Mouse (Mus musculus): ENCODE results near the gene Acvr2a. TPM values are rescaled to one million over a fixed set of nuclear protein-coding genes. Genes with fewer than 3 reads are reported as not detected.
"Not testable (repeated sequence)": the region's sequence is repeated elsewhere in the genome, so short reads cannot be mapped to it uniquely, and the experiment has no call there.

Gene Acvr2a
- polyA plus RNA-seq, 1 experiment, result 11.7 TPM

- Histone ChIP-seq H3K4me1 (ENCODE audit: control insufficient read depth, insufficient read depth, low read length) (no peaks in the 10 kb centered on the region), H3K9ac (ENCODE audit: low read depth, poor library complexity, severe bottlenecking) (no peak overlapping the region), H3K27ac (ENCODE audit: insufficient read depth, low read length) (no peak overlapping the region), H3K27me3 (ENCODE audit: control insufficient read depth, insufficient read depth, low read length, poor library complexity, severe bottlenecking) (no peaks in the 10 kb centered on the region), H3K4me3 (ENCODE audit: low read depth, low read length) (no peak overlapping the region), H3K36me3 (ENCODE audit: control insufficient read depth, insufficient read depth, low read length, poor library complexity, severe bottlenecking) (no peaks in the 10 kb centered on the region; the same call in 1 of the 2 replicates), H3K9me3 (replicated peaks; ENCODE audit: control insufficient read depth, insufficient read depth, low read length, poor library complexity, severe bottlenecking) (no peaks in the 10 kb centered on the region)
- TF ChIP-seq POLR2A (IDR thresholded peaks at IDR 0.05; ENCODE audit: insufficient read depth, low read length) (no peak), CTCF (IDR thresholded peaks at IDR 0.05; ENCODE audit: low read depth, low read length) (no peak)
Measured at GRCm38 (mm10) chr2:48846689-48847398, 32.9 kb downstream of the Acvr2a start.

- not testable (repeated sequence) for H3K27ac ChIP-seq (ENCODE audit: insufficient read depth, low read length); H3K9me3 ChIP-seq (replicated peaks; ENCODE audit: control insufficient read depth, insufficient read depth, low read length, poor library complexity, severe bottlenecking); H3K4me1 ChIP-seq (ENCODE audit: control insufficient read depth, insufficient read depth, low read length); H3K36me3 ChIP-seq (ENCODE audit: control insufficient read depth, insufficient read depth, low read length, poor library complexity, severe bottlenecking); H3K9ac ChIP-seq (ENCODE audit: low read depth, poor library complexity, severe bottlenecking); H3K27me3 ChIP-seq (ENCODE audit: control insufficient read depth, insufficient read depth, low read length, poor library complexity, severe bottlenecking); H3K4me3 ChIP-seq (ENCODE audit: low read depth, low read length)
Measured at GRCm38 (mm10) chr2:48865596-48865995, 51.7 kb downstream of the Acvr2a start.

- H3K27ac ChIP-seq (ENCODE audit: insufficient read depth, low read length), result no peak overlapping the region
- no peaks in the 10 kb centered on the region for H3K27me3 ChIP-seq (ENCODE audit: control insufficient read depth, insufficient read depth, low read length, poor library complexity, severe bottlenecking)
- TF ChIP-seq CTCF (IDR thresholded peaks at IDR 0.05; ENCODE audit: low read depth, low read length) (no peak), POLR2A (IDR thresholded peaks at IDR 0.05; ENCODE audit: insufficient read depth, low read length) (no peak), EP300 (IDR thresholded peaks at IDR 0.05; ENCODE audit: insufficient read depth, low read depth, low read length) (no peak)
- H3K9ac ChIP-seq (ENCODE audit: low read depth, poor library complexity, severe bottlenecking), result no peak overlapping the region
- H3K4me3 ChIP-seq (ENCODE audit: low read depth, low read length), result no peak overlapping the region
- no peaks in the 10 kb centered on the region for H3K4me1 ChIP-seq (ENCODE audit: control insufficient read depth, insufficient read depth, low read length)
- H3K36me3 ChIP-seq (ENCODE audit: control insufficient read depth, insufficient read depth, low read length, poor library complexity, severe bottlenecking), result no peaks in the 10 kb centered on the region
- no peaks in the 10 kb centered on the region for H3K9me3 ChIP-seq (replicated peaks; ENCODE audit: control insufficient read depth, insufficient read depth, low read length, poor library complexity, severe bottlenecking)
Measured at GRCm38 (mm10) chr2:48868199-48868913, 54.4 kb downstream of the Acvr2a start.

GRCm38 (mm10) chr2:48885945-48886344 lies 72.0 kb downstream of the Acvr2a start:
- no peaks in the 10 kb centered on the region for H3K4me1 ChIP-seq (ENCODE audit: control insufficient read depth, insufficient read depth, low read length)
- no peak for TF ChIP-seq EP300 (IDR thresholded peaks at IDR 0.05; ENCODE audit: insufficient read depth, low read depth, low read length)
- no peak for TF ChIP-seq POLR2A (IDR thresholded peaks at IDR 0.05; ENCODE audit: insufficient read depth, low read length)
- no peak for TF ChIP-seq CTCF (IDR thresholded peaks at IDR 0.05; ENCODE audit: low read depth, low read length)
- no peaks in the 10 kb centered on the region for H3K27me3 ChIP-seq (ENCODE audit: control insufficient read depth, insufficient read depth, low read length, poor library complexity, severe bottlenecking)
- no peak overlapping the region for H3K27ac ChIP-seq (ENCODE audit: insufficient read depth, low read length)
- no peak overlapping the region for H3K9ac ChIP-seq (ENCODE audit: low read depth, poor library complexity, severe bottlenecking)
- no peaks in the 10 kb centered on the region for H3K36me3 ChIP-seq (ENCODE audit: control insufficient read depth, insufficient read depth, low read length, poor library complexity, severe bottlenecking)
- no peaks in the 10 kb centered on the region for H3K9me3 ChIP-seq (replicated peaks; ENCODE audit: control insufficient read depth, insufficient read depth, low read length, poor library complexity, severe bottlenecking)
- H3K4me3 ChIP-seq (ENCODE audit: low read depth, low read length), result no peak overlapping the region

- Histone ChIP-seq H3K4me1 (ENCODE audit: control insufficient read depth, insufficient read depth, low read length) (no peaks in the 10 kb centered on the region), H3K36me3 (ENCODE audit: control insufficient read depth, insufficient read depth, low read length, poor library complexity, severe bottlenecking) (no peaks in the 10 kb centered on the region; the same call in 1 of the 2 replicates), H3K9me3 (replicated peaks; ENCODE audit: control insufficient read depth, insufficient read depth, low read length, poor library complexity, severe bottlenecking) (no peaks in the 10 kb centered on the region), H3K27me3 (ENCODE audit: control insufficient read depth, insufficient read depth, low read length, poor library complexity, severe bottlenecking) (no peaks in the 10 kb centered on the region), H3K4me3 (ENCODE audit: low read depth, low read length) (no peak overlapping the region), H3K9ac (ENCODE audit: low read depth, poor library complexity, severe bottlenecking) (no peak overlapping the region), H3K27ac (ENCODE audit: insufficient read depth, low read length) (no peak overlapping the region)
- TF ChIP-seq CTCF (IDR thresholded peaks at IDR 0.05; ENCODE audit: low read depth, low read length) (no peak), POLR2A (IDR thresholded peaks at IDR 0.05; ENCODE audit: insufficient read depth, low read length) (no peak), EP300 (IDR thresholded peaks at IDR 0.05; ENCODE audit: insufficient read depth, low read depth, low read length) (no peak)
Measured at GRCm38 (mm10) chr2:48895186-48895585, 81.3 kb downstream of the Acvr2a start.

- TF ChIP-seq CTCF (IDR thresholded peaks at IDR 0.05; ENCODE audit: low read depth, low read length), result no peak
- TF ChIP-seq EP300 (IDR thresholded peaks at IDR 0.05; ENCODE audit: insufficient read depth, low read depth, low read length), result no peak
- Histone ChIP-seq H3K4me1 (ENCODE audit: control insufficient read depth, insufficient read depth, low read length) (no peaks in the 10 kb centered on the region), H3K4me3 (ENCODE audit: low read depth, low read length) (no peak overlapping the region), H3K36me3 (ENCODE audit: control insufficient read depth, insufficient read depth, low read length, poor library complexity, severe bottlenecking) (peaks cover 22% of the 10 kb centered on the region), H3K9ac (ENCODE audit: low read depth, poor library complexity, severe bottlenecking) (no peak overlapping the region), H3K9me3 (replicated peaks; ENCODE audit: control insufficient read depth, insufficient read depth, low read length, poor library complexity, severe bottlenecking) (no peaks in the 10 kb centered on the region), H3K27me3 (ENCODE audit: control insufficient read depth, insufficient read depth, low read length, poor library complexity, severe bottlenecking) (no peaks in the 10 kb centered on the region), H3K27ac (ENCODE audit: insufficient read depth, low read length) (no peak overlapping the region)
Measured at GRCm38 (mm10) chr2:48908866-48909265, 95.0 kb downstream of the Acvr2a start.

Data from ES-Bruce4 (cell line).